Mouse (Mus musculus): ENCODE results near the gene Il25.

DNA sequence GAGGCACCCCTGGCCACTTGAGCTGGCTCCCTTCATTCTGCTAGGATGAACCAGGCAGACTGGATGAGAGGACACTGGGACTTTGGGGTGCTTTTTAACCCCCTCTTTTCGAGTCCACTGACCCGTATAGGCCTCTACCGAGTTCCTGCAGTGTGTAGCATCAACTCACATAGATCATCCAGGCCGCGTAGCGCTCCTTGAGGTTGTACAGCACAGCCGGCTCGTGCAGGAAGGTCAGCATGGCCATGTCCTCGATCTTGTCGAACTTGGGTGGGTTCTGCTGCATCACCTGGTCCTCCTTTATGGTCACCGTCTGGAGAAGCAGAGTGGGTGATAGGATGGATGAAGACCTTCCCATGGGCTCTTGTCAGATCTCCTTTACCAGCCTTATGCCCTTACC, 31.2 kb downstream of the Il25 start:
- TF ChIP-seq CTCF (IDR thresholded peaks at IDR 0.05; ENCODE audit: low read depth), result no peak
- no peak for TF ChIP-seq EP300 (IDR thresholded peaks at IDR 0.05; ENCODE audit: low read depth)

Measured in liver, postnatal 0 days (tissue).